Mouse (Mus musculus) cortical plate, adult 2 months (tissue): ENCODE measurements around the gene Camkmt. TPM values are rescaled to one million over a fixed set of nuclear protein-coding genes. Genes with fewer than 3 reads are reported as not detected.

Experiments
- H3K27ac ChIP-seq: fragments of 200-500 bp; 2 replicates; pipeline ENCODE4 v1.5.1; 2012; ENCODE audit warnings: low read length, control low read depth, inconsistent platforms; ENCODE audit not compliant: insufficient read depth
- H3K4me1 ChIP-seq: fragments of 200-500 bp; 2 replicates; pipeline ENCODE4 v1.6.1; 2011; ENCODE audit warnings: low read length; ENCODE audit not compliant: control insufficient read depth, insufficient read depth
- H3K4me3 ChIP-seq: fragments of 200-500 bp; 2 replicates; pipeline ENCODE4 v1.5.1; 2011; ENCODE audit warnings: mild to moderate bottlenecking, low read length, control low read depth; ENCODE audit not compliant: insufficient read depth
- CTCF ChIP-seq: fragments of 200-500 bp; IDR thresholded peaks from 2 replicates; pipeline ENCODE4 v1.5.1; 2011; ENCODE audit warnings: mild to moderate bottlenecking, control low read depth, low read length; ENCODE audit not compliant: insufficient read depth; ENCODE audit errors: extremely low read depth
- POLR2A ChIP-seq: fragments of 200-500 bp; IDR thresholded peaks from 2 replicates; pipeline ENCODE4 v1.6.1; 2011; ENCODE audit warnings: mild to moderate bottlenecking, low read length, control low read depth; ENCODE audit not compliant: insufficient read depth; ENCODE audit errors: extremely low read depth
- polyA plus RNA-seq: library from polyadenylated mRNA; depleted of rRNA; stranded (reverse); fragments of >200 nt; gene quantifications from 2 replicates; pipeline ENCODE4 v1.2.3, GENCODE M21; 2012

Camkmt gene
- polyA plus RNA-seq, 1 experiment = 7.0 TPM

- no peak overlapping the region for H3K27ac ChIP-seq
- TF ChIP-seq CTCF (no peak), POLR2A (no peak)
- H3K4me3 ChIP-seq = no peak overlapping the region
- no peaks in the 10 kb centered on the region for H3K4me1 ChIP-seq
Measured at GRCm38 (mm10) chr17:85487531-85487930, 397.2 kb downstream of the Camkmt start.

GRCm38 (mm10) chr17:85488601-85489487, 398.5 kb downstream of the Camkmt start:
- Histone ChIP-seq H3K4me3 (no peak overlapping the region), H3K4me1 (no peaks in the 10 kb centered on the region), H3K27ac (no peak overlapping the region)
- TF ChIP-seq CTCF (no peak), POLR2A (no peak)

GRCm38 (mm10) chr17:85489488-85489980, 399.2 kb downstream of the Camkmt start:
- TF ChIP-seq CTCF = no peak
- TF ChIP-seq POLR2A = no peak
- no peak overlapping the region for H3K4me3 ChIP-seq
- no peak overlapping the region for H3K27ac ChIP-seq
- no peaks in the 10 kb centered on the region for H3K4me1 ChIP-seq

GRCm38 (mm10) chr17:85491491-85491890, 401.1 kb downstream of the Camkmt start:
- no peaks in the 10 kb centered on the region for H3K4me1 ChIP-seq
- no peak overlapping the region for H3K4me3 ChIP-seq
- H3K27ac ChIP-seq = no peak overlapping the region
- TF ChIP-seq CTCF (no peak), POLR2A (no peak)

GRCm38 (mm10) chr17:85493521-85493920, 403.2 kb downstream of the Camkmt start:
- no peaks in the 10 kb centered on the region for H3K4me1 ChIP-seq
- TF ChIP-seq POLR2A (no peak), CTCF (no peak)
- no peak overlapping the region for H3K27ac ChIP-seq
- no peak overlapping the region for H3K4me3 ChIP-seq

DNA sequence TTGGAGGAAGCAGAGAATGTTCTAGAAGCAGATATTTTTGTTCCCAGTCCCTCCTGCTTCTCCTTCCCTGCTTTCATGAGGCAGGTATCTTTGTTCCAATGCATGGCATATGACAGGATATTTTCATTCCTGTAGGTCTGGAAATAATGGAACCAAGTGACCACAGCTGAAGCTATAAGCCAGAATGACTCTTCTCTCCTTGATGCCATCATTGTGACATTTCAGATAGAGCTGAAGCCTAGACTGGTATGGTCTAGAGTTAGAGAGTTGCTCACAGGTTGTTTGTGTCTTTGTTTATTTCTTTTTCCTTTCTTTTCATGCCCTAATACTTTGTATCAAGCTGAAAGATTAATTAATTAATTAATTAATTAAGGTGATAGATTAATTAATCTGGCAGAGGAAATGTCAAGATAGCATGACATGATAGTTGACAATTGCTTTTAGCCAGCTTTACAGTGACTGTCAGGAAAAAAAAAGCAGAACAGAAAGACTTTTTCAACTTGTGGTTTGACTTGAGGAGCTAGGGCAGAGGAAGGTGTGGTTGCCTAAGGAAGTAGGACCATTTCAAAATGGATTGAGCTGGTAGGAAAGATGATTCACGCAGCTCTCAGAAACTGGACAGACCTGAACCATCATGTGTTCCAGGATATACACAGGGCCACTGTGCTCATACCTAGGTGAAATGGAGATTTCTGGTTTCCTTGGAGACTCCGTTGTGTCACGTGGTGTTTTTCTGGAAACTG, 404.8 kb downstream of the Camkmt start:
- H3K27ac ChIP-seq = no peak overlapping the region
- TF ChIP-seq CTCF (no peak), POLR2A (no peak)
- H3K4me1 ChIP-seq = no peaks in the 10 kb centered on the region
- no peak overlapping the region for H3K4me3 ChIP-seq

- TF ChIP-seq CTCF (no peak), POLR2A (no peak)
- no peak overlapping the region for H3K4me3 ChIP-seq
- H3K4me1 ChIP-seq = no peaks in the 10 kb centered on the region
- H3K27ac ChIP-seq = no peak overlapping the region
Measured at GRCm38 (mm10) chr17:85495871-85496270, 405.5 kb downstream of the Camkmt start.

DNA sequence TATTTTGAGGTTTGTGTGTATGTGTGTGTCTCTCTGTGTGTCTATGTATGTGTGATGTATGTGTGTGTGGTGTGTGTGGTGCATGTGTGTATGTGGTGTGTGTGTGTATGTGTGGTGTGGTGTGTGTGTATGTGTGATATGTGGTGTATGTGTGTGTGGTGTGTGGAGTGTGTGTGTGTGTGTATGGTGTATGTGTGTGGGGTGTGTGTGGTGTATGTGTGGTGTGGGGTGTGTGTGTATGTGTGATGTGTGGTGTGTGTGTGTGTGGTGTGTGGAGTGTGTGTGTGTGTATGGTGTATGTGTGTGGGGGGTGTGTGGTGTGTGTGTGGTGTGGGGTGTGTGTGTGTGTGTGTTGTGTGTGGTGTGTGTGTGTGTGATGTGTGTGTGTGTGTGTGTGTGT, 414.5 kb downstream of the Camkmt start:
- Histone ChIP-seq H3K27ac (no peak overlapping the region), H3K4me1 (no peaks in the 10 kb centered on the region), H3K4me3 (no peak overlapping the region)
- no peak for TF ChIP-seq POLR2A
- TF ChIP-seq CTCF = no peak

GRCm38 (mm10) chr17:85506206-85507088, 416.1 kb downstream of the Camkmt start:
- no peaks in the 10 kb centered on the region for H3K4me1 ChIP-seq

More at GRCm38 (mm10) chr17:85506206-85507088, 416.1 kb downstream of the Camkmt start:
- H3K4me3 ChIP-seq = no peak overlapping the region
- H3K27ac ChIP-seq = no peak overlapping the region
- TF ChIP-seq POLR2A = no peak
- no peak for TF ChIP-seq CTCF
